Mouse (Mus musculus) layer of hippocampus, postnatal 14 days (tissue): ENCODE measurements around the gene Olfr464. TPM values are rescaled to one million over a fixed set of nuclear protein-coding genes. Genes with fewer than 3 reads are reported as not detected.

Source experiments
- DNase-seq, 2 experiments: peaks; one replicate each; pipeline ENCODE4 v3.0.0; 2021 to 2022; ENCODE audit warnings: low spot score in 2 of 2, mixed read lengths in 1 of 2
- long read RNA-seq, 2 experiments: library from polyadenylated mRNA; stranded (forward); transcript quantifications; one replicate each; pipeline ENCODE4 v2.0.0; 2021
- total RNA-seq, 2 experiments: library from RNA; stranded (reverse); gene quantifications; 2 replicates each; pipeline ENCODE4 v1.2.3; 2021

The Olfr464 gene
- not detected for total RNA-seq
- long read RNA-seq, experiment 1, partial matches to known transcripts, result 0 of 1 reads
- long read RNA-seq, experiment 1, other reads (novel, unspliced or antisense), result 1 of 1 reads
- long read RNA-seq, experiment 2, result 0 reads

DNA sequence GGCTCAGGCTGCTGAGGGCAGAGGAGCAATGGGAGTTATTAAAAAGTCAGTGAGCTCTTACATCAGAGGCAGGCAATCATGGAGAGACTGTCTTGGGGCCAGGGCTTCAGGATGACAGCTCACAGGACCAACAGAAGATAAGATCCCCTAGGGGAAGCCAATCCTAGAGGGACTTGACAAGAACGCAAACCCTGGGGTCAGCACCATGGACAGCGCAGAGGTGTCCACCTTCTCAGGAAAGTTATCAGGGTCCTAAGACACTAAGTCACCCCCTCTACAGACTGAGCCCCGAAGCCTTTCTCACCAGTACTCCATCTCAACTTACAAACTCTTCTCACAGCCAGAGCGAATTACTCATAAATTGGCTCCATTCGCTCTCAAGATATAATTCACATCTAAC lies at the start of gene Olfr464:
TSS of gene Olfr464 (minus strand) at position 2 of the 400 bp plus-strand sequence.
- DNase-seq, result no peak

- DNase-seq, result no peak
Observed at GRCm38 (mm10) chr11:87968356-87969122, 47.8 kb upstream of the Olfr464 start.

- peak; percentile 80 to 84 for DNase-seq
Observed at GRCm38 (mm10) chr11:87967692-87968289, 47.0 kb upstream of the Olfr464 start.

DNA sequence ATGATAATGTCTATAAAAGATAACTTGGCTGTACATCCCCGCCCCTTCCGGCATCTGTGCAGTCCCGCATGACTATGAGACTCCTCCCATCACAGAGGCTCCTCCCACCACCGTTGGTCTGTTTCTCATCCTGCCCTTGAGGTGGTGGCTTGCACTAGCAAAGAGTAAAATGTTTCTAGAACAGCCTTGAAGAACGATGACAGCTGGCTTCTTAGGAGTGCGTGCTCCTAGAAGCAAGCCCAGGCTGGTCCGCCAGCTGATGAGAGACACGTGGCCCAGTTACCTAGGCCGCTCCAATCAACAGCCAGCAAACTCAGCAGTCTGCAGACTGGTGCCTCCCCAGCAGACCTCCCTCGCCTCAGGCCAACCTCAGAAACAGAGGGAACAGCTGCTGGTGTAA lies 45.4 kb upstream of the Olfr464 start:
- no peak for DNase-seq

GRCm38 (mm10) chr11:87965293-87965692 lies 44.5 kb upstream of the Olfr464 start:
- no peak for DNase-seq

GRCm38 (mm10) chr11:87957066-87957465 lies 36.3 kb upstream of the Olfr464 start:
- DNase-seq, result no peak

DNA sequence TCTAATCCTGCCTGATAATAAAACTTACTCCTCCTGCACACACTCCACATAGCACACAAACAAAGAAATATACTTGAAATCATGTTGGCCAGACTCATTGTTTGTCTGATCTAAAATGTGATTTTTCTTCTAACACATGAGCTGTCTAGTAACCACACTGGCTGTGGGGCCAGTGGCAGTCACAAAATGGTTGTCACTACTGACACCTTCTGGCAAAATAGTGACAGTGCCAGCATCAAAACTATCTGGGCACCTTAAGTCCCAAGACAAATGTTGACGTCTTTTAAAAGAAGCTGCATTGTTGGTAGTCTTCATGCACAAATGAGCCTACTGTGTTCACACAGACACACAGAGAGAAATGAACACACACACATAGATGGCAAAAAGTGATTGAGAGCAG lies 34.4 kb upstream of the Olfr464 start:
- no peak for DNase-seq

DNA sequence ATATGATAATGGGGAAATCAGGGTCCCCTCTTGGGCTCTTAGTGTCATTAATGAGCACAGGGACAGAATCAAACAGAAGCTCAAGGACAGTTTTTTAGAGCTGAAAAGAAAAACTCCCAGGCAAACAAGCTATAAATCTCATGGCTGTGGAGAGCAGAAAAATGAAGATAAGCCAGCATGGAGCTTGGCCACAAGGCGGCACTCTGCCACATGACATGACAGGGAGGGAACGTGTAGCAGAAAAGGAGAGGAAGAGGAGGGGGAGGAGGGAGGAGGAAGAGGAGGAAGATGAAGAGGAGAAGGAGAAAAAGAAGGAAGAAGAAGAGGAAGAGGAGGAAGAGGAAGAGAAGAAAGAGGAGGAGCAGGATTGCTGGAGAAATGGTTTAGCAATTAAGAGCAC lies 29.2 kb upstream of the Olfr464 start:
- no peak for DNase-seq

DNA sequence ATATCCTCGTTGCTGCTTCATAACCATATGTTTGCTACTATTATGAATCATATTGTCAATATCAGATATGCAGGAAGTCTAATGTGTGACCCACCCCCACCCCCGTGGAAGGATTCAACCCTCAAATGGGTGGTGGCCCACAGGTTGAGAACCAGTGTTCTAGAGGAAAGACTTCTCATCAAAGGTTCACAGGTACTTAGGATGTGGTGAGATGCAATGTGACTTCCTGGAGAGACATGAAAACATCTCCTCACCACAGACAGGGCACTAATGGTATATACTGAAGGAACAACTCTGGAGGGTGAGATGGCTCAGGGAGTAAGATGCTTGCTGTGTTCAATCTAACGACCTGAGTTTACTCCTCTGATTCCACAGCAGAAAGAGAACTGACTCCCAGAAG lies 14.7 kb upstream of the Olfr464 start:
- no peak for DNase-seq

DNA sequence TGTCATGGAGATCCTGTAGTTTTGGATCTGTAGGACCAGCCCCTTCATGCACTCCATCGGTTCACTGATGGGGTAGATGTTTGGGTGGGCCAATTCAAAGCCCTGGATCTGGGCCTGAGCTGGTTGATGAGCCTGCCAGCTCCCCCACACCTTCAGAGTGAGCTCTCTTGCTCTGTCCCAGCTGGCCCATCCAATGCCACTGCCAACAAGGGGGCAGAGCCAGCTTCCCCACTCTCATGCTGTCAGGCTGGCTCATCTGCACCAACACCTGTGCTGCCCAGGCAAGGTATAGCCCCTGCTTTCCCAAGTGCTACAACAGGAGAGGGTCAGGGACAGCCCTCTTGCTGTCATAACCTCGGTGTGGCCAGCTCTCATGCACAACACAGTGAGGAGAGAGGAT lies 13.0 kb upstream of the Olfr464 start:
- DNase-seq, result no peak

GRCm38 (mm10) chr11:87930348-87930747 lies 9.6 kb upstream of the Olfr464 start:
- DNase-seq, result no peak

DNA sequence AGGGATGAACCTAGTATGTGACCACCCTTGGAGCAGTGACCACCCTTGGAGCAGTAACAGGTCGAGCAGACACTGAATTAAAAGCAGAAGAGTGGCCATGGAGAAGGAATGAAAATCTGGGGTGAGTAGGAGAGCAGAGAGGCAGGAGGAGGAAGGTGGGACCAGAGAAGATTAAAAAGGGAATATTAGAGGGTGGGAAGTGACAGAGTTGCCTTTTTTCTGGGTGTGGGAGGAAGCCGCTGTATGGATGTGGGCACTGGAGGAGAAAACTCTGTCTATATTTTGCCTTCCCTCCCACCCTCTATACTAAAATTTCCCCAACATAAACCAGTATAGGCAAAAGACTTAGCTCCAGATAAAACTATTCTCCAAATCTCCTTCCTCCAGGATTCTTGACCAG lies 466 bp downstream of the Olfr464 start:
- no peak for DNase-seq

- no peak for DNase-seq
Observed at GRCm38 (mm10) chr11:87916005-87916404, 4.8 kb downstream of the Olfr464 start.

DNA sequence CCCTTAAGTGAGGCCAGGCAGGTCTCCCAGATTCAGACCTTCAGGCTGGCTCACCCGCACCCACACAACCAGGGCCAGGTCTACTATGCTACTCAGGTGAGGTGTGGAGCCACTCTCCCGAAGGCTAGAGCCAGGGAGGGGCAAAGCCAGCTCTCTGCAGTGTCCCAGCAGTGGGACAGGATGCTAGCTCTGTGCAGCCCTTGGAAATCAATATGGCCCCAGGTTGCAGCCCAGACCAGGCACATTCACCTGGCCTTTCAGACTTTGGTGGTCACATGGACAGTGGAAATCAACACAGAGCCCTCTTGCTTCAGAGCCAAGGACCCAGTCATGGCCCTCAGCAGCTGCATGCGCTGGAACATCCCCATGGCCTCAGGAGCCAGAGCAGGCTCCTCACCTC lies 16.4 kb downstream of the Olfr464 start:
- no peak for DNase-seq

GRCm38 (mm10) chr11:87897287-87897686 lies 23.5 kb downstream of the Olfr464 start, which contains the start of gene Olfr463:
Gene Olfr463, minus strand, starts transcription at chr11:87897387.
- DNase-seq, result no peak

GRCm38 (mm10) chr11:87892168-87892567 lies 28.6 kb downstream of the Olfr464 start, which contains the start of gene Olfr462:
Gene Olfr462, minus strand, starts transcription at chr11:87892268.
- DNase-seq, result no peak

GRCm38 (mm10) chr11:87884856-87885255 lies 35.9 kb downstream of the Olfr464 start:
- no peak for DNase-seq

- DNase-seq, result no peak
Observed at GRCm38 (mm10) chr11:87883493-87883892, 37.3 kb downstream of the Olfr464 start.

GRCm38 (mm10) chr11:87881714-87882113 lies 39.1 kb downstream of the Olfr464 start:
- no peak for DNase-seq

GRCm38 (mm10) chr11:87879826-87880225 lies 40.9 kb downstream of the Olfr464 start:
- DNase-seq, result no peak

GRCm38 (mm10) chr11:87875436-87875835 lies 45.3 kb downstream of the Olfr464 start, which contains the start of gene Epx:
Gene Epx, minus strand, starts transcription at chr11:87875536.
- no peak for DNase-seq

DNA sequence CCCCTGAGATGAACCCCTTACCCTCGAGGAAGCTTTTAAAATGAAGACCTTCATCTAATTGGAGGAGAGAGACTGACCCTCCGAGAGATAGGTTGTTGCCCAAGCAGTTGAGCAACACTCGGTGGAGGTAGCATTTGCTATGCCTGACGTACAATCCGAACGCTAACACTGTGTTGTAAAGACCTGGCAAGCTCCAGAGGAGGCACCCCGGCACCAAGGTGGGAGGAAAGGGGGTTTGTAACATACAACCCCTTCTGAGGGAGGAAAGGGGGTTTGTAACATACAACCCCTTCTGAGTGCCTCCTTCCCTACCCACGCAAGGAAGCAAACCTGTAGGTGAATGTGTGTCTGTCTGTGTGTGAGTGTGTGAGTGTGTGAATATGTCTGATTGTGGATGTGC lies 49.0 kb downstream of the Olfr464 start:
- DNase-seq, result no peak
